Mouse (Mus musculus): Measurements from ENCODE around the gene Plxnb2. TPM values are rescaled to one million over a fixed set of nuclear protein-coding genes. Genes with fewer than 3 reads are reported as not detected.
A peak's percentile ranks its signal among the peaks of the same experiment; 100 is the strongest.

Gene Plxnb2
- polyA plus RNA-seq, 1 experiment from 2014 or later = 117 TPM

- H3K9ac ChIP-seq (ENCODE audit: low read length) = peak overlapping the region; percentile 48; the same call in 1 of the 2 replicates
- no peaks in the 10 kb centered on the region for H3K27me3 ChIP-seq (ENCODE audit: control insufficient read depth, insufficient read depth, low read length)
- WGBS = 25% methylated on average over 22 of the region's 22 CpGs
- peaks cover 6% of the 10 kb centered on the region; the same call in 1 of the 2 replicates for H3K4me1 ChIP-seq (ENCODE audit: control insufficient read depth, insufficient read depth, low read length)
- no peak overlapping the region for H3K27ac ChIP-seq (ENCODE audit: low read depth, low read length)
- no peak for ATAC-seq (ENCODE audit: insufficient read depth, low FRiP score, low TSS enrichment)
- H3K36me3 ChIP-seq (ENCODE audit: control insufficient read depth, insufficient read depth, low read length) = no peaks in the 10 kb centered on the region
- H3K4me3 ChIP-seq (ENCODE audit: low read depth, low read length) = peak overlapping the region; percentile 22; the same call in 1 of the 2 replicates
- DNase-seq (ENCODE audit: low spot score) = peak; percentile 88
- H3K4me2 ChIP-seq (ENCODE audit: low read depth) = peak overlapping the region; percentile 47
- no peaks in the 10 kb centered on the region for H3K9me3 ChIP-seq (ENCODE audit: control insufficient read depth, low read length)
Observed at GRCm38 (mm10) chr15:89209886-89210761, 29.5 kb upstream of the Plxnb2 start.

- Histone ChIP-seq H3K27ac (ENCODE audit: low read depth, low read length) (no peak overlapping the region), H3K4me1 (ENCODE audit: control insufficient read depth, insufficient read depth, low read length) (peaks cover under 1% of the 10 kb centered on the region; the same call in 1 of the 2 replicates), H3K4me2 (ENCODE audit: low read depth) (no peak overlapping the region), H3K36me3 (ENCODE audit: control insufficient read depth, insufficient read depth, low read length) (no peaks in the 10 kb centered on the region), H3K4me3 (ENCODE audit: low read depth, low read length) (no peak overlapping the region), H3K9ac (ENCODE audit: low read length) (no peak overlapping the region), H3K9me3 (ENCODE audit: control insufficient read depth, low read length) (no peaks in the 10 kb centered on the region), H3K27me3 (ENCODE audit: control insufficient read depth, insufficient read depth, low read length) (no peaks in the 10 kb centered on the region)
- 94% methylated on average over 4 of the region's 4 CpGs for WGBS
- DNase-seq (ENCODE audit: low spot score) (no peak), ATAC-seq (ENCODE audit: insufficient read depth, low FRiP score, low TSS enrichment) (no peak)
Observed at GRCm38 (mm10) chr15:89207457-89207856, 26.9 kb upstream of the Plxnb2 start.

GRCm38 (mm10) chr15:89197056-89197455, 16.5 kb upstream of the Plxnb2 start:
- Histone ChIP-seq H3K9ac (ENCODE audit: low read length) (peak overlapping the region; percentile 94), H3K27ac (ENCODE audit: low read depth, low read length) (no peak overlapping the region), H3K4me2 (ENCODE audit: low read depth) (peak overlapping the region; percentile 51), H3K4me3 (ENCODE audit: low read depth, low read length) (peak overlapping the region; percentile 86), H3K36me3 (ENCODE audit: control insufficient read depth, insufficient read depth, low read length) (no peaks in the 10 kb centered on the region), H3K4me1 (ENCODE audit: control insufficient read depth, insufficient read depth, low read length) (peaks cover 6% of the 10 kb centered on the region), H3K9me3 (ENCODE audit: control insufficient read depth, low read length) (no peaks in the 10 kb centered on the region), H3K27me3 (ENCODE audit: control insufficient read depth, insufficient read depth, low read length) (no peaks in the 10 kb centered on the region)
- no peak for ATAC-seq (ENCODE audit: insufficient read depth, low FRiP score, low TSS enrichment)
- 73% methylated on average over 15 of the region's 15 CpGs for WGBS
- DNase-seq (ENCODE audit: low spot score) = no peak

- peak; percentile 96 for ATAC-seq (ENCODE audit: insufficient read depth, low FRiP score, low TSS enrichment)
- Histone ChIP-seq H3K4me1 (ENCODE audit: control insufficient read depth, insufficient read depth, low read length) (peaks cover 6% of the 10 kb centered on the region), H3K9ac (ENCODE audit: low read length) (peak within 1 kb of the TSS; percentile 94), H3K4me2 (ENCODE audit: low read depth) (peak within 1 kb of the TSS; percentile 51), H3K36me3 (ENCODE audit: control insufficient read depth, insufficient read depth, low read length) (no peaks in the 10 kb centered on the region), H3K9me3 (ENCODE audit: control insufficient read depth, low read length) (no peaks in the 10 kb centered on the region), H3K27ac (ENCODE audit: low read depth, low read length) (peak within 1 kb of the TSS; percentile 94), H3K4me3 (ENCODE audit: low read depth, low read length) (peak within 1 kb of the TSS; percentile 86), H3K27me3 (ENCODE audit: control insufficient read depth, insufficient read depth, low read length) (no peaks in the 10 kb centered on the region)
- peak; percentile 97 for DNase-seq (ENCODE audit: low spot score)
- 0% methylated on average over 38 of the region's 38 CpGs for WGBS
Observed at GRCm38 (mm10) chr15:89196313-89196706, 15.7 kb upstream of the Plxnb2 start, which contains the start of gene Dennd6b. TSS of gene Dennd6b (minus strand) at chr15:89196496.

- Histone ChIP-seq H3K4me1 (ENCODE audit: control insufficient read depth, insufficient read depth, low read length) (peaks cover 6% of the 10 kb centered on the region), H3K27ac (ENCODE audit: low read depth, low read length) (peak overlapping the region; percentile 94), H3K9me3 (ENCODE audit: control insufficient read depth, low read length) (no peaks in the 10 kb centered on the region), H3K9ac (ENCODE audit: low read length) (peak overlapping the region; percentile 94), H3K36me3 (ENCODE audit: control insufficient read depth, insufficient read depth, low read length) (no peaks in the 10 kb centered on the region), H3K27me3 (ENCODE audit: control insufficient read depth, insufficient read depth, low read length) (no peaks in the 10 kb centered on the region), H3K4me3 (ENCODE audit: low read depth, low read length) (peak overlapping the region; percentile 86), H3K4me2 (ENCODE audit: low read depth) (peak overlapping the region; percentile 51)
- under 1% methylated on average over 25 of the region's 25 CpGs for WGBS
- DNase-seq (ENCODE audit: low spot score) (peak; percentile 87), ATAC-seq (ENCODE audit: insufficient read depth, low FRiP score, low TSS enrichment) (peak; percentile 89)
Observed at GRCm38 (mm10) chr15:89195690-89196312, 15.2 kb upstream of the Plxnb2 start.

DNA sequence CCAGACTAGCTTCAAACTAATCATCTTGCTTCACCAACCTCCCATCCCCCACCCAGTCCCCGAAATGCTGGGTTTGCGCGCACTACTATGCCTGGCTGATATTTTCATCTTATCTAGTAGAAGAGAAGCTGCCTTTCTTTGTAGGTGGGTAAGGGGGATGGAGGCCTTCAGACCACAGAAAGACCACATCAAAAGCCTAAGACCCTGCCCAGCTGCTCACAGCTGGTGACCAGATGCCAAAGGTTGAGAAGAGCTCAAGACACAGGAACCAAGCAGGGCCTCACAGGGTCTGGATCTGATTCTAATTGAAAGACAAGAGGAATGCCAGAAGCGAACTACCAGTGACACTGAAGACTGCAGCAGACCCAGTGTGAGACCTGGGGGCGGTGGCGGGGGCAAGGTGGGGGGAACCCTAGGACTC, 14.7 kb upstream of the Plxnb2 start:
- Histone ChIP-seq H3K4me2 (ENCODE audit: low read depth) (peak overlapping the region; percentile 51), H3K4me3 (ENCODE audit: low read depth, low read length) (peak overlapping the region; percentile 86), H3K27ac (ENCODE audit: low read depth, low read length) (peak overlapping the region; percentile 94), H3K36me3 (ENCODE audit: control insufficient read depth, insufficient read depth, low read length) (no peaks in the 10 kb centered on the region), H3K4me1 (ENCODE audit: control insufficient read depth, insufficient read depth, low read length) (peaks cover 6% of the 10 kb centered on the region), H3K9ac (ENCODE audit: low read length) (peak overlapping the region; percentile 94), H3K9me3 (ENCODE audit: control insufficient read depth, low read length) (no peaks in the 10 kb centered on the region), H3K27me3 (ENCODE audit: control insufficient read depth, insufficient read depth, low read length) (no peaks in the 10 kb centered on the region)
- ATAC-seq (ENCODE audit: insufficient read depth, low FRiP score, low TSS enrichment) = no peak
- DNase-seq (ENCODE audit: low spot score) = peak; percentile 41
- 27% methylated on average over 6 of the region's 6 CpGs for WGBS

DNA sequence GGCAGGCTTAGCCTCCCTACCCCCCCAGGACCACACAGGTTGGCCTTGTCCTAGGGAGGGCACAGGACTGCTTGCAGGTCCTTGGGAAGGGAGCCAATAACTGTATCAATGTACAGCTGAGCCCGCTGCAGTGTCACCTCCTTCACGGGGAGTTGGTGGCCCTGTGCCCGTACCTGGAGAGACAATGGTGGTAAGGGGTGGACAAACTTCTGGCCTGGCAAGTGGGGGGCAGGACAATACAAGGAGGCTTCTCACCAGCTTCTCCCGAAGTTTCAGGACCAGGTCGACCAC, 4.3 kb upstream of the Plxnb2 start:
- Histone ChIP-seq H3K27ac (ENCODE audit: low read depth, low read length) (no peak overlapping the region), H3K4me1 (ENCODE audit: control insufficient read depth, insufficient read depth, low read length) (peaks cover 8% of the 10 kb centered on the region), H3K4me2 (ENCODE audit: low read depth) (no peak overlapping the region), H3K9me3 (ENCODE audit: control insufficient read depth, low read length) (no peaks in the 10 kb centered on the region), H3K9ac (ENCODE audit: low read length) (no peak overlapping the region), H3K27me3 (ENCODE audit: control insufficient read depth, insufficient read depth, low read length) (no peaks in the 10 kb centered on the region), H3K4me3 (ENCODE audit: low read depth, low read length) (no peak overlapping the region), H3K36me3 (ENCODE audit: control insufficient read depth, insufficient read depth, low read length) (peaks cover 6% of the 10 kb centered on the region; the same call in 1 of the 2 replicates)
- ATAC-seq (ENCODE audit: insufficient read depth, low FRiP score, low TSS enrichment) = no peak
- DNase-seq (ENCODE audit: low spot score) = no peak
- 90% methylated on average over 5 of the region's 5 CpGs for WGBS

GRCm38 (mm10) chr15:89184141-89184936, 3.8 kb upstream of the Plxnb2 start:
- H3K36me3 ChIP-seq (ENCODE audit: control insufficient read depth, insufficient read depth, low read length) = peaks cover 6% of the 10 kb centered on the region; the same call in 1 of the 2 replicates
- no peak overlapping the region for H3K27ac ChIP-seq (ENCODE audit: low read depth, low read length)
- ATAC-seq (ENCODE audit: insufficient read depth, low FRiP score, low TSS enrichment) (no peak), DNase-seq (ENCODE audit: low spot score) (no peak)
- H3K27me3 ChIP-seq (ENCODE audit: control insufficient read depth, insufficient read depth, low read length) = no peaks in the 10 kb centered on the region
- H3K4me2 ChIP-seq (ENCODE audit: low read depth) = no peak overlapping the region
- peaks cover 14% of the 10 kb centered on the region for H3K4me1 ChIP-seq (ENCODE audit: control insufficient read depth, insufficient read depth, low read length)
- WGBS = 58% methylated on average over 5 of the region's 5 CpGs
- H3K9me3 ChIP-seq (ENCODE audit: control insufficient read depth, low read length) = no peaks in the 10 kb centered on the region
- no peak overlapping the region for H3K9ac ChIP-seq (ENCODE audit: low read length)
- no peak overlapping the region for H3K4me3 ChIP-seq (ENCODE audit: low read depth, low read length)

Data from neural tube, embryonic 11.5 days (tissue).